Comparison of ENCODE assay signal across 20 mouse cellular contexts in genomic region chr3:138898055-138898454, GRCm38 (mm10).
DNase-seq lines count a peak whose midpoint lies in the region; ATAC-seq lines count a peak whose summit lies in the region.
"Had no signal": no experiment of that assay in that cellular context is flagged by ENCODE, and none has a peak within 500 bp of the region (broad histone marks: within the 10 kb centered on the region; RNA-seq: fewer than 3 reads in every experiment).

No protein-coding gene starts in this region.

- ATAC-seq in megakaryocyte, adult 5-6 weeks (ENCODE audit: poor library complexity, severe bottlenecking): peak; percentile 53
- ATAC-seq: activated CD4-positive, CD25-positive, alpha-beta regulatory T cell, adult 4 months; CD4-positive, CD25-positive, alpha-beta regulatory T cell, adult 4 months; Patski had no signal

- DNase-seq in heart, adult 11 months: peak; percentile 70
- no peak for DNase-seq in heart, postnatal 4 days
- peak; percentile 48 for DNase-seq in 416B (ENCODE audit: low read depth)
- no peak for DNase-seq in spleen, postnatal 14 days (ENCODE audit: low spot score in 2 of 2)
- DNase-seq in kidney, postnatal 4 days: no peak
- DNase-seq: adrenal gland, adult 2 months; adrenal gland, adult 8-10 months; adrenal gland, postnatal 10 days; adrenal gland, postnatal 14 days; adrenal gland, postnatal 25 days; adrenal gland, postnatal 36 days; B cell, adult 2 months; cerebellum, adult 11 months; cerebellum, adult 11-12 months; cerebellum, adult 18-20 months; cerebellum, adult 2 months had no signal

Comparison
In these comparisons a context has a peak if more than half of its experiments do, and no peak if none do; other contexts are left out.
1. DNase-seq: peak in heart, adult 11 months (single experiment) and 416B (single experiment); none in heart, postnatal 4 days (single experiment), spleen, postnatal 14 days (0 of 2) and kidney, postnatal 4 days (0 of 2).